Mouse (Mus musculus) forebrain, embryonic 12.5 days (tissue): ENCODE data around the gene Tbcel. TPM values are rescaled to one million over a fixed set of nuclear protein-coding genes. Genes with fewer than 3 reads are reported as not detected.

Experiments used
- ATAC-seq: fragments of 200-750 bp; cut with Nextera tagmentation; 2 replicates; pipeline ENCODE4 v1.8.0; 2017; ENCODE audit warnings: moderate TSS enrichment; ENCODE audit not compliant: low FRiP score
- H3K27ac ChIP-seq: fragments of 300-500 bp; sonication (generic); 2 replicates; pipeline ENCODE4 v1.5.1; 2016; ENCODE audit warnings: mild to moderate bottlenecking
- H3K27me3 ChIP-seq: fragments of 300-500 bp; sonication (generic); 2 replicates; pipeline ENCODE4 v1.6.1; 2016; ENCODE audit warnings: mild to moderate bottlenecking
- H3K36me3 ChIP-seq: fragments of 300-500 bp; sonication (generic); replicated peaks from 2 replicates; pipeline ENCODE4 v1.6.1; 2016; ENCODE audit warnings: mild to moderate bottlenecking
- H3K4me1 ChIP-seq: fragments of 300-500 bp; sonication (generic); 2 replicates; pipeline ENCODE4 v1.6.1; 2016
- H3K4me2 ChIP-seq: fragments of 300-500 bp; sonication (generic); 2 replicates; pipeline ENCODE4 v1.6.1; 2016; ENCODE audit warnings: mild to moderate bottlenecking, moderate library complexity
- H3K4me3 ChIP-seq: fragments of 300-500 bp; sonication (generic); replicated peaks from 2 replicates; pipeline ENCODE4 v1.5.1; 2016; ENCODE audit warnings: mild to moderate bottlenecking
- H3K9ac ChIP-seq: fragments of 300-500 bp; sonication (generic); 2 replicates; pipeline ENCODE4 v1.6.1; 2016; ENCODE audit warnings: mild to moderate bottlenecking
- H3K9me3 ChIP-seq: fragments of 300-500 bp; sonication (generic); 2 replicates; pipeline ENCODE4 v1.6.1; 2016
- WGBS: fragments of 180-500 bp; shearing (Covaris S2); methylation state at CpG from one replicate; pipeline ENCODE4 v1.1.7; 2016; 5-methylcytosine and 5-hydroxymethylcytosine counted together
- polyA plus RNA-seq: library from polyadenylated mRNA; unstranded; fragments of >200 nt; fragmentation: Nextera tagmentation; extraction: Ambion mirVana; gene quantifications from 2 replicates; pipeline ENCODE4 v1.2.1, GENCODE M21; 2016

Tbcel gene
- polyA plus RNA-seq, 1 experiment from 2014 or later: 6.1 TPM

- Histone ChIP-seq H3K27me3 (0 out of 2 replicates have a peak, but pooled peaks cover 4% of the 10 kb centered on the region), H3K4me1 (peaks cover 15% of the 10 kb centered on the region), H3K4me3 (no peak overlapping the region), H3K4me2 (no peak overlapping the region), H3K36me3 (no peaks in the 10 kb centered on the region), H3K27ac (no peak overlapping the region), H3K9ac (no peak overlapping the region), H3K9me3 (no peaks in the 10 kb centered on the region)
- no peak for ATAC-seq
- 78% methylated on average over 4 of the region's 4 CpGs for WGBS
Observed at GRCm38 (mm10) chr9:42512312-42512711, 4.7 kb upstream of the Tbcel start.

- no peak for ATAC-seq
- H3K4me1 ChIP-seq: peaks cover 6% of the 10 kb centered on the region
- H3K9ac ChIP-seq: no peak overlapping the region
- WGBS: 74% methylated on average over 7 of the region's 7 CpGs
- no peak overlapping the region for H3K4me3 ChIP-seq
- H3K4me2 ChIP-seq: no peak overlapping the region
- H3K27ac ChIP-seq: no peak overlapping the region
- no peaks in the 10 kb centered on the region for H3K36me3 ChIP-seq
- H3K27me3 ChIP-seq: 0 out of 2 replicates have a peak, but pooled peaks cover 4% of the 10 kb centered on the region
- no peaks in the 10 kb centered on the region for H3K9me3 ChIP-seq
Observed at GRCm38 (mm10) chr9:42508235-42508634, 626 bp upstream of the Tbcel start.

- no peak overlapping the region for H3K4me2 ChIP-seq
- H3K9ac ChIP-seq: no peak overlapping the region
- no peaks in the 10 kb centered on the region for H3K36me3 ChIP-seq
- no peaks in the 10 kb centered on the region; the same call in 1 of the 2 replicates for H3K4me1 ChIP-seq
- no peaks in the 10 kb centered on the region for H3K9me3 ChIP-seq
- no peak overlapping the region for H3K4me3 ChIP-seq
- no peak for ATAC-seq
- no peak overlapping the region for H3K27ac ChIP-seq
- 83% methylated on average over 1 of the region's 1 CpGs for WGBS
- 0 out of 2 replicates have a peak, but pooled peaks cover 4% of the 10 kb centered on the region for H3K27me3 ChIP-seq
Observed at GRCm38 (mm10) chr9:42507022-42507421, 587 bp downstream of the Tbcel start.

GRCm38 (mm10) chr9:42504971-42505510 is 2.6 kb downstream of the Tbcel start:
- no peak overlapping the region for H3K9ac ChIP-seq
- ATAC-seq: no peak

GRCm38 (mm10) chr9:42504559-42504958 is 3.0 kb downstream of the Tbcel start:
- Histone ChIP-seq H3K9me3 (no peaks in the 10 kb centered on the region), H3K36me3 (no peaks in the 10 kb centered on the region), H3K27me3 (0 out of 2 replicates have a peak, but pooled peaks cover 4% of the 10 kb centered on the region), H3K4me3 (no peak overlapping the region), H3K4me1 (no peaks in the 10 kb centered on the region; the same call in 1 of the 2 replicates), H3K27ac (no peak overlapping the region), H3K4me2 (no peak overlapping the region), H3K9ac (no peak overlapping the region)
- no peak for ATAC-seq
- 51% methylated on average over 11 of the region's 11 CpGs for WGBS

More at GRCm38 (mm10) chr9:42504971-42505510, 2.6 kb downstream of the Tbcel start:
- Histone ChIP-seq H3K4me2 (no peak overlapping the region), H3K27me3 (0 out of 2 replicates have a peak, but pooled peaks cover 4% of the 10 kb centered on the region), H3K27ac (no peak overlapping the region), H3K9me3 (no peaks in the 10 kb centered on the region), H3K4me1 (no peaks in the 10 kb centered on the region; the same call in 1 of the 2 replicates), H3K36me3 (no peaks in the 10 kb centered on the region), H3K4me3 (no peak overlapping the region)
- 37% methylated on average over 3 of the region's 3 CpGs for WGBS

GRCm38 (mm10) chr9:42503709-42504108 is 3.9 kb downstream of the Tbcel start:
- H3K27me3 ChIP-seq: 0 out of 2 replicates have a peak, but pooled peaks cover 4% of the 10 kb centered on the region
- no peak overlapping the region for H3K27ac ChIP-seq
- no peak for ATAC-seq
- H3K4me3 ChIP-seq: no peak overlapping the region
- H3K9me3 ChIP-seq: no peaks in the 10 kb centered on the region
- no peak overlapping the region for H3K4me2 ChIP-seq
- H3K36me3 ChIP-seq: no peaks in the 10 kb centered on the region
- no peaks in the 10 kb centered on the region; the same call in 1 of the 2 replicates for H3K4me1 ChIP-seq
- 78% methylated on average over 4 of the region's 4 CpGs for WGBS
- no peak overlapping the region for H3K9ac ChIP-seq

GRCm38 (mm10) chr9:42496296-42496695 is 11.3 kb downstream of the Tbcel start:
- no peak for ATAC-seq
- Histone ChIP-seq H3K27ac (no peak overlapping the region), H3K4me1 (no peaks in the 10 kb centered on the region), H3K9ac (no peak overlapping the region), H3K4me2 (no peak overlapping the region), H3K36me3 (no peaks in the 10 kb centered on the region), H3K4me3 (no peak overlapping the region), H3K27me3 (no peaks in the 10 kb centered on the region), H3K9me3 (peaks cover 7% of the 10 kb centered on the region; the same call in 1 of the 2 replicates)
- WGBS: 86% methylated on average over 2 of the region's 2 CpGs

GRCm38 (mm10) chr9:42491780-42492179 is 15.8 kb downstream of the Tbcel start:
- Histone ChIP-seq H3K9ac (no peak overlapping the region), H3K4me2 (no peak overlapping the region), H3K27ac (no peak overlapping the region), H3K4me1 (no peaks in the 10 kb centered on the region), H3K36me3 (no peaks in the 10 kb centered on the region), H3K4me3 (no peak overlapping the region), H3K9me3 (peaks cover under 1% of the 10 kb centered on the region; the same call in 1 of the 2 replicates), H3K27me3 (no peaks in the 10 kb centered on the region)
- peak; percentile 49; the same call in 1 of the 2 replicates for ATAC-seq
- WGBS: 71% methylated on average over 9 of the region's 9 CpGs

GRCm38 (mm10) chr9:42490589-42491382 is 16.8 kb downstream of the Tbcel start:
- Histone ChIP-seq H3K9me3 (no peaks in the 10 kb centered on the region), H3K36me3 (no peaks in the 10 kb centered on the region), H3K27ac (no peak overlapping the region), H3K9ac (no peak overlapping the region), H3K27me3 (no peaks in the 10 kb centered on the region), H3K4me3 (no peak overlapping the region), H3K4me2 (no peak overlapping the region), H3K4me1 (no peaks in the 10 kb centered on the region)
- WGBS: 86% methylated on average over 16 of the region's 16 CpGs
- ATAC-seq: no peak

- Histone ChIP-seq H3K36me3 (no peaks in the 10 kb centered on the region), H3K27ac (no peak overlapping the region), H3K27me3 (no peaks in the 10 kb centered on the region), H3K4me2 (no peak overlapping the region), H3K9me3 (no peaks in the 10 kb centered on the region), H3K9ac (no peak overlapping the region), H3K4me1 (no peaks in the 10 kb centered on the region), H3K4me3 (no peak overlapping the region)
- ATAC-seq: no peak
- WGBS: 97% methylated on average over 1 of the region's 1 CpGs
Observed at GRCm38 (mm10) chr9:42488071-42488470, 19.5 kb downstream of the Tbcel start.

GRCm38 (mm10) chr9:42486913-42487312 is 20.7 kb downstream of the Tbcel start:
- Histone ChIP-seq H3K27me3 (no peaks in the 10 kb centered on the region), H3K36me3 (no peaks in the 10 kb centered on the region), H3K9ac (no peak overlapping the region), H3K9me3 (no peaks in the 10 kb centered on the region), H3K27ac (no peak overlapping the region), H3K4me3 (no peak overlapping the region), H3K4me2 (no peak overlapping the region), H3K4me1 (no peaks in the 10 kb centered on the region)
- 90% methylated on average over 4 of the region's 4 CpGs for WGBS
- no peak for ATAC-seq

GRCm38 (mm10) chr9:42484667-42485066 is 22.9 kb downstream of the Tbcel start:
- Histone ChIP-seq H3K9me3 (no peaks in the 10 kb centered on the region), H3K9ac (no peak overlapping the region), H3K27ac (no peak overlapping the region), H3K4me2 (no peak overlapping the region), H3K27me3 (no peaks in the 10 kb centered on the region), H3K4me1 (no peaks in the 10 kb centered on the region), H3K36me3 (no peaks in the 10 kb centered on the region), H3K4me3 (no peak overlapping the region)
- 90% methylated on average over 1 of the region's 1 CpGs for WGBS
- no peak for ATAC-seq
